Mouse (Mus musculus) forebrain, postnatal 0 days (tissue): Measurements from ENCODE around the gene Actr6. TPM values are rescaled to one million over a fixed set of nuclear protein-coding genes. Genes with fewer than 3 reads are reported as not detected.
"Not testable (repeated sequence)": the region's sequence is repeated elsewhere in the genome, so short reads cannot be mapped to it uniquely, and the experiment has no call there.

ENCODE experiments used
- ATAC-seq: fragments of 200-750 bp; cut with Nextera tagmentation; 2 replicates; pipeline ENCODE4 v1.8.0; 2017; ENCODE audit warnings: mild to moderate bottlenecking, moderate library complexity
- DNase-seq: peaks from one replicate; pipeline ENCODE4 v3.0.0-alpha.2; 2015
- H3K27ac ChIP-seq: fragments of 300-500 bp; sonication (generic); 2 replicates; pipeline ENCODE4 v1.5.1; 2014; ENCODE audit warnings: low read depth, mild to moderate bottlenecking, antibody characterized with exemption, low read length, moderate library complexity, mixed read lengths
- H3K27me3 ChIP-seq: fragments of 300-500 bp; sonication (generic); 2 replicates; pipeline ENCODE4 v1.6.1; 2014; ENCODE audit warnings: mild to moderate bottlenecking, low read length, mixed read lengths; ENCODE audit not compliant: insufficient read depth
- H3K36me3 ChIP-seq: fragments of 300-500 bp; sonication (generic); 2 replicates; pipeline ENCODE4 v1.6.1; 2014; ENCODE audit warnings: mild to moderate bottlenecking, moderate library complexity; ENCODE audit not compliant: insufficient read depth
- H3K4me1 ChIP-seq: fragments of 300-500 bp; sonication (generic); 2 replicates; pipeline ENCODE4 v1.6.1; 2014; ENCODE audit warnings: antibody characterized with exemption; ENCODE audit not compliant: insufficient read depth
- H3K4me2 ChIP-seq: fragments of 300-500 bp; sonication (generic); 2 replicates; pipeline ENCODE4 v1.6.1; 2014; ENCODE audit warnings: low read depth, mild to moderate bottlenecking, moderate library complexity
- H3K4me3 ChIP-seq: fragments of 300-500 bp; sonication (generic); 2 replicates; pipeline ENCODE4 v1.5.1; 2014; ENCODE audit warnings: low read depth, low read length, mixed read lengths
- H3K9ac ChIP-seq: fragments of 300-500 bp; sonication (generic); 2 replicates; pipeline ENCODE4 v1.6.1; 2014; ENCODE audit warnings: mild to moderate bottlenecking
- H3K9me3 ChIP-seq: fragments of 300-500 bp; sonication (generic); 2 replicates; pipeline ENCODE4 v1.6.1; 2016; ENCODE audit warnings: low read length
- CTCF ChIP-seq: sonication (generic); IDR thresholded peaks from 2 replicates; pipeline ENCODE4 v1.5.1; 2016; ENCODE audit warnings: antibody characterized with exemption, control low read depth, low read depth
- WGBS: fragments of 180-500 bp; shearing (Covaris S2); extraction: QIAGEN DNeasy Blood & Tissue Kit; methylation state at CpG from one replicate; pipeline ENCODE4 v1.1.7; 2014; 5-methylcytosine and 5-hydroxymethylcytosine counted together
- polyA plus RNA-seq: library from polyadenylated mRNA; unstranded; fragments of >200 nt; fragmentation: Nextera tagmentation; extraction: Ambion mirVana; gene quantifications from 2 replicates; pipeline ENCODE4 v1.2.1, GENCODE M21; 2015
- total RNA-seq: library from RNA; depleted of rRNA; stranded (reverse); fragments of >200 nt; gene quantifications from 2 replicates; pipeline ENCODE4 v1.2.3, GENCODE M21; 2014

Gene Actr6
- total and polyA plus RNA-seq, 2 experiments from 2014 or later = 48.8 to 67.9 TPM

- Histone ChIP-seq H3K9ac (no peak overlapping the region), H3K4me1 (no peaks in the 10 kb centered on the region), H3K27me3 (no peaks in the 10 kb centered on the region), H3K4me3 (no peak overlapping the region), H3K9me3 (no peaks in the 10 kb centered on the region), H3K4me2 (no peak overlapping the region), H3K36me3 (peaks cover 33% of the 10 kb centered on the region), H3K27ac (no peak overlapping the region)
- DNase-seq = no peak
- no peak for ATAC-seq
- TF ChIP-seq CTCF = no peak
These were observed 11.8 kb downstream of the Actr6 start for GRCm38 (mm10) chr10:89720252-89720651.

DNA sequence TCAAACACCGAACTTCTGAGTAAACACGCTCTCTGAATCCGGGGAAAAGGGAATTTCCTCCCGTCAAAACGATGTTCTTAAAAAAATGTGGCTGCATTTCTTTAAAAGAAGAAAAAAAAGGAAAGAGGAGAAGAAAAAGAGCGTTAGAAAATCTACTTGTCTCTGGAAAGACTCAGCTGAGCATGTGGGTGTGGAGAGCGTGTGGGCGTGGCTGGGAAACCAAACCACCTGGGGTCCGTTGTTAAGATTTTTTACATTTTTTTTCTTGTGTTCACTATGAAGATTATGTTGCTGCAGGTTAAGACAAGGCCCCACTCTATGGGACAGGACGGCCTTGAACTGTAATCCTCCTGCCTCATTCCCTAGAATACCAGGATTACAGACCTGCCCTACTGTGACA lies 17.2 kb downstream of the Actr6 start:
- 89% methylated on average over 10 of the region's 10 CpGs for WGBS
- Histone ChIP-seq H3K36me3 (peaks cover 46% of the 10 kb centered on the region), H3K9me3 (no peaks in the 10 kb centered on the region), H3K4me3 (no peak overlapping the region), H3K4me1 (no peaks in the 10 kb centered on the region), H3K27me3 (no peaks in the 10 kb centered on the region), H3K4me2 (no peak overlapping the region), H3K27ac (no peak overlapping the region), H3K9ac (no peak overlapping the region)
- ATAC-seq (no peak), DNase-seq (no peak)
- TF ChIP-seq CTCF = no peak

DNA sequence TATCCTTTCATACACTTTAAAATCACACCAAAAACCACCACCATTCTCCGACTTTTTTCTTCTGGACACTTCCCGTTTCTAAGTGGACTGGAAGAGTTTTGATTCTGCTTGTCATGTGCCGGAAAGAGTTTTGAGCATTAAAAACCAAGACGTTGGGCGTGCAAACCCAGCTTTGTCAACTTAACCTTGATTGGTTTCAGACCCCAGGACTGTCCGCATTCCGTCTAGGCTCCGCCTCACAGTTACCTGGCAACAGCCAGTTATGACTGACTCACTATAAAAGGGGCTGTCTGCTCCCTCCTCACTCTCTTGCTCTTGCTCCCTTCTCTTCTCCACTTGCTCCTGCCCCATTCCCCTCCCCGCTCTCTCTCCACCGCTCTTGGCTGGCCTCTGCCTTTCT lies 23.4 kb downstream of the Actr6 start:
- no peak overlapping the region for H3K27ac ChIP-seq
- no peaks in the 10 kb centered on the region for H3K9me3 ChIP-seq
- no peak overlapping the region for H3K9ac ChIP-seq
- 40% methylated on average over 10 of the region's 10 CpGs for WGBS
- DNase-seq (no peak), ATAC-seq (0 out of 2 replicates have a peak, but pooled peaks have one; percentile 47)
- no peaks in the 10 kb centered on the region for H3K4me1 ChIP-seq
- TF ChIP-seq CTCF = no peak
- H3K36me3 ChIP-seq = peaks cover 16% of the 10 kb centered on the region
- H3K4me2 ChIP-seq = no peak overlapping the region
- no peaks in the 10 kb centered on the region for H3K27me3 ChIP-seq
- H3K4me3 ChIP-seq = no peak overlapping the region

- Histone ChIP-seq H3K4me3 (no peak overlapping the region), H3K27ac (no peak overlapping the region), H3K4me1 (no peaks in the 10 kb centered on the region), H3K36me3 (peaks cover 9% of the 10 kb centered on the region), H3K9me3 (no peaks in the 10 kb centered on the region), H3K9ac (no peak overlapping the region), H3K4me2 (no peak overlapping the region), H3K27me3 (no peaks in the 10 kb centered on the region)
- no peak for TF ChIP-seq CTCF
- 87% methylated on average over 3 of the region's 3 CpGs for WGBS
- ATAC-seq = no peak
- no peak for DNase-seq
These were observed 24.7 kb downstream of the Actr6 start for GRCm38 (mm10) chr10:89707397-89707796.

DNA sequence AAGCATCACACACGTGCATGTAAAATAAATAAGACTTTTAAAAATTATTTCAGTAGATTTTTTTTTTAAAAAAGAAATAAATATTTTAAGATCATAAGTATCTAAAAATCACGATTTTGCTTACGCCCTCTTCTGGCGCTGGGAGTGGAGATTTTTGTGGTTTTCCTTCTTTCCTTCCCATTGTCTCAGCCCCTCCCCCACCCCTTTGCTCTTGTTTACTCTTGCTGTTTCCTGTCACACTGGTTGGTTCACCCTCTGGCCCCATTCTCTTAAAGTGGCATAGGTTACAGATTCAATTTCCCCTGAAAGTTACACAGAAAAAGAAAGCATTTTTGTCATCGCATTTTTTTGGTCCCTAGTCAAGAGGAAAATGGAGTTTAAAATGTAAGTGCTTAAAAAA lies 29.1 kb downstream of the Actr6 start:
- Histone ChIP-seq H3K36me3 (no peaks in the 10 kb centered on the region), H3K4me1 (no peaks in the 10 kb centered on the region), H3K27me3 (no peaks in the 10 kb centered on the region), H3K4me3 (no peak overlapping the region), H3K4me2 (no peak overlapping the region), H3K9me3 (no peaks in the 10 kb centered on the region), H3K27ac (no peak overlapping the region), H3K9ac (no peak overlapping the region)
- no peak for ATAC-seq
- no peak for DNase-seq
- WGBS = 60% methylated on average over 5 of the region's 5 CpGs
- TF ChIP-seq CTCF = no peak

DNA sequence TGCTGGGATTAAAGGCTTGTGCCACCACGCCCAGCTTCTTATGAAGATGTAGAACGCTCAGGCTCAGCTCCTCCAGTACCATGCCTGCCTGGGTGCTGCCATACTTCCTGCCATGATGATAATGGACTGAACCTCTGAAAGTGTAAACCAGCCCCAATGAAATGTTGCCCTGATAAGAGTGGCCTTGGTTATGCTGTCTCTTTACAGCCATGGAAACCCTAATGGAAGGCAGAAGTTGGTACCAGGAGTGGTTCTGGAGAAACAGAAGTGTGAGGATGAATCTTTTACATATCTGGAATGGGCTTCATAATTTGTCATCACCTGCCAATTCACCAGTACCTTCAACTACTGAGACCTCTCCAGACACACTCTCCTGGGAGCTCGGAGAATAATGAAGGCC lies 34.1 kb downstream of the Actr6 start:
- Histone ChIP-seq H3K4me3 (no peak overlapping the region), H3K4me2 (no peak overlapping the region), H3K36me3 (no peaks in the 10 kb centered on the region), H3K9me3 (no peaks in the 10 kb centered on the region), H3K9ac (no peak overlapping the region), H3K4me1 (no peaks in the 10 kb centered on the region), H3K27ac (no peak overlapping the region), H3K27me3 (no peaks in the 10 kb centered on the region)
- ATAC-seq = no peak
- 100% methylated on average over 3 of the region's 3 CpGs for WGBS
- no peak for DNase-seq
- TF ChIP-seq CTCF = no peak

DNA sequence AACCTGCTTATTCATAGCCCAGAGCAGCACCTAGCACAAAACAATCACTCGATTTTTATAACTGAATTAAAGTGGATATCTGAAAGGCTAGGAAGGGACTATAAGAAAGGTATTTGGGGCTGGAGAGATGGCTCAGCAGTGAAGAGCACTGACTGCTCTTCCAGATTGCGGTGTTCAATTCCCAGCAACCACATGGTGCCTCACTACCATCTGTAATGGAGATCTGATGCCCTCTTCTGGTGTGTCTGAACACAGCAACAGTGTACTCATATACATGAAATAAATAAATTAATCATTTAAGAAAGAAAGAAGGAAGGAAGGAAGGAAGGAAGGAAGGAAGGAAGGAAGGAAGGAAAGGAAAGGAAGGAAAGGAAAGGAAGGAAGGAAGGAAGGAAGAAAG lies 35.8 kb downstream of the Actr6 start:
- DNase-seq, H3K4me1 ChIP-seq, ATAC-seq, H3K4me3 ChIP-seq, H3K36me3 ChIP-seq, H3K9me3 ChIP-seq, H3K9ac ChIP-seq, H3K27ac ChIP-seq, H3K4me2 ChIP-seq, H3K27me3 ChIP-seq: not testable (repeated sequence)
- 74% methylated on average over 2 of the region's 2 CpGs for WGBS
